ENCODE assay signal across 11 mouse cellular contexts in genomic region chr14:26647811-26648210, GRCm38 (mm10). TPM values are rescaled to one million over a fixed set of nuclear protein-coding genes. Genes with fewer than 3 reads are reported as not detected.
"Had no signal": no experiment of that assay in that cellular context is flagged by ENCODE, and none has a peak within 500 bp of the region (broad histone marks: within the 10 kb centered on the region; RNA-seq: fewer than 3 reads in every experiment).

No protein-coding gene starts in this region.

- H3K4me2 ChIP-seq: liver, embryonic 11.5 days; liver, embryonic 15.5 days; midbrain, embryonic 13.5 days; stomach, embryonic 15.5 days had no signal

- H3K27me3 ChIP-seq: liver, embryonic 15.5 days; midbrain, embryonic 13.5 days; stomach, embryonic 15.5 days had no signal

- H3K4me3 ChIP-seq: left cerebral cortex, adult 2 months; limb, embryonic 10.5 days; liver, embryonic 15.5 days; midbrain, embryonic 13.5 days; stomach, embryonic 15.5 days had no signal

- H3K9me3 ChIP-seq: limb, embryonic 10.5 days; liver, embryonic 15.5 days; midbrain, embryonic 13.5 days; stomach, embryonic 15.5 days had no signal

- H3K27ac ChIP-seq: left cerebral cortex, adult 2 months; limb, embryonic 10.5 days; liver, embryonic 15.5 days; midbrain, embryonic 13.5 days; stomach, embryonic 15.5 days had no signal

- H3K4me1 ChIP-seq: stomach, embryonic 15.5 days had no signal

- H3K9ac ChIP-seq: liver, embryonic 15.5 days; midbrain, embryonic 13.5 days; stomach, embryonic 15.5 days had no signal

- DNase-seq: kidney, postnatal 10 days; kidney, postnatal 4 days; lung, adult 2 months; lung, postnatal 36 days; right cerebral cortex, postnatal 14 days had no signal

RNA-seq across cellular contexts. Expression of gene Dnah12, which starts 45.3 kb away (rescaled TPM):
- polyA plus RNA-seq: limb, embryonic 10.5 days had no signal
